Mouse (Mus musculus): ENCODE measurements around the gene Slc16a5. TPM values are rescaled to one million over a fixed set of nuclear protein-coding genes. Genes with fewer than 3 reads are reported as not detected.
A peak's percentile ranks its signal among the peaks of the same experiment; 100 is the strongest.

Gene Slc16a5
- polyA plus RNA-seq, 1 experiment from 2014 or later: not detected

DNA sequence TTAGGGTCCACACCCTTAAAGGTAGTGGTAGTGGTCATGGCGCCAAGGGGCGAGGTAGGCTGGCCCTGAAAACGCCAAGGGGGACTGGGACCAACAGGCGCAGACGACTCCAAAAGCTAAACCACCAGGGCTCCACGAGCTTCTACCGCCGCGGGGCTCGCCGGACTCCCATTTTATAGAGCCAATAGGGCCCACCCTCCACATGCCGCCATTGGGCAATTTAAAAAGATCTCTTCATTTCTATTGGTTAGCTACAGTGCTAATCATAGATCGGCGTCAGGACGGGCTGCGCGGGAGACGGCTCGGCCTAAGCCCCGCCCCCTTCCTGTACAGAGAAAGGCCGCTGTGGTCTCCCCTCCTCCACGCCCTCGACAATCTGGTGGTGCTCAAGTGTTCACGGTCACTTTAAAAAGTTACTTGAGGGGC lies 52.0 kb downstream of the Slc16a5 start, which contains the start of gene Jpt1:
Jpt1 (minus strand) TSS at position 150 of the 426 bp plus-strand sequence.
- ATAC-seq (ENCODE audit: low FRiP score): peak; percentile 98
- H3K4me2 ChIP-seq (replicated peaks): peak within 1 kb of the TSS; percentile 81
- DNase-seq (ENCODE audit: low spot score): peak; percentile 99
- no peaks in the 10 kb centered on the region for H3K9me3 ChIP-seq (ENCODE audit: control insufficient read depth, low read length)
- H3K27me3 ChIP-seq (ENCODE audit: control insufficient read depth, insufficient read depth, low read length): no peaks in the 10 kb centered on the region
- H3K9ac ChIP-seq: peak within 1 kb of the TSS; percentile 100
- H3K4me1 ChIP-seq (replicated peaks; ENCODE audit: control insufficient read depth, insufficient read depth, low read length): peaks cover 24% of the 10 kb centered on the region
- H3K36me3 ChIP-seq (replicated peaks; ENCODE audit: control insufficient read depth, insufficient read depth): no peaks in the 10 kb centered on the region
- peak within 1 kb of the TSS; percentile 93 for H3K27ac ChIP-seq
- peak within 1 kb of the TSS; percentile 100 for H3K4me3 ChIP-seq (replicated peaks; ENCODE audit: low read length)
- WGBS: under 1% methylated on average over 24 of the region's 24 CpGs

DNA sequence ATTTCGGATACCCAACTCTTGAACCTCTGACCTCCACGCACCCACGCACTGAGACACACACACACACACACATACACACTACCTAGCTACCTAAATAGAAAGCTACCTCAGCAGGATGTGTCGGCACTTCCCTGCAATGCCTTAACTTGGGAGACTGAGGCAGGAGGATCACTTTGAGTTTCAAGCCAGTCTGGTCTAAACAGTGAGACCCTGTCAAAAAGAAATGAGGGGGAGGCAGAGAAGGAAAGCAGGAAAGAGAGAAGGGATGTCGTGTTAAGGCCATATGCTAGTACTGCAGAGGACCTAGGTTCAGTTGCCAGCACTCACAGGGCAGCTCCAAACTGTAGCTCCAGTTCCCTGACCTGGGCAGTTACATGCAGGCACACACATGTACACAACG lies 52.7 kb downstream of the Slc16a5 start:
- ATAC-seq (ENCODE audit: low FRiP score) (no peak), DNase-seq (ENCODE audit: low spot score) (no peak)
- H3K36me3 ChIP-seq (replicated peaks; ENCODE audit: control insufficient read depth, insufficient read depth): 0 out of 2 replicates have a peak, but pooled peaks cover 4% of the 10 kb centered on the region
- no peak overlapping the region for H3K9ac ChIP-seq
- no peak overlapping the region for H3K4me2 ChIP-seq (replicated peaks)
- 78% methylated on average over 6 of the region's 6 CpGs for WGBS
- H3K4me3 ChIP-seq (replicated peaks; ENCODE audit: low read length): no peak overlapping the region
- H3K27me3 ChIP-seq (ENCODE audit: control insufficient read depth, insufficient read depth, low read length): no peaks in the 10 kb centered on the region
- peaks cover 20% of the 10 kb centered on the region for H3K4me1 ChIP-seq (replicated peaks; ENCODE audit: control insufficient read depth, insufficient read depth, low read length)
- no peak overlapping the region for H3K27ac ChIP-seq
- H3K9me3 ChIP-seq (ENCODE audit: control insufficient read depth, low read length): no peaks in the 10 kb centered on the region

DNA sequence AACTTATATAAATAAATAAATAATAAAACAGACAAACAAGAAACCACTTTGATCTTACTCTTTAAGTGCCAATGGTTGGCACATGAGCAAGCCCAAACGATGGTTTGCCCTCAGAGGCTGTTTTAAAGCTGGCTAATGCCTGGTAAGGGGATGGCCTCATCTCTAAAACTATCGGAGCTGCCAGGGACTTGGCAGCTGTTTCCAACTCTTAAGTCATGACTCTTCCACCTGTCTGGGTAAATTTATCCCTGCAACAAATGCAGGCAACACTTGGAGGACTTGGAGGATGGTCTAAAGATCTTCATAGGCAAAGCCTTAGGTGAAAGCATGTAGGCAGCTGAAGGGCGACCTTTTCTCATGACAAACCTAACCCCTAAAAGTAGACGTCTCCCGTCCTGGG lies 54.7 kb downstream of the Slc16a5 start:
- Histone ChIP-seq H3K4me2 (replicated peaks) (no peak overlapping the region), H3K4me1 (replicated peaks; ENCODE audit: control insufficient read depth, insufficient read depth, low read length) (peaks cover under 1% of the 10 kb centered on the region; the same call in 1 of the 2 replicates), H3K4me3 (replicated peaks; ENCODE audit: low read length) (no peak overlapping the region), H3K27ac (no peak overlapping the region), H3K27me3 (ENCODE audit: control insufficient read depth, insufficient read depth, low read length) (no peaks in the 10 kb centered on the region), H3K9me3 (ENCODE audit: control insufficient read depth, low read length) (no peaks in the 10 kb centered on the region), H3K36me3 (replicated peaks; ENCODE audit: control insufficient read depth, insufficient read depth) (0 out of 2 replicates have a peak, but pooled peaks cover 10% of the 10 kb centered on the region), H3K9ac (no peak overlapping the region)
- 90% methylated on average over 5 of the region's 5 CpGs for WGBS
- DNase-seq (ENCODE audit: low spot score) (no peak), ATAC-seq (ENCODE audit: low FRiP score) (no peak)

DNA sequence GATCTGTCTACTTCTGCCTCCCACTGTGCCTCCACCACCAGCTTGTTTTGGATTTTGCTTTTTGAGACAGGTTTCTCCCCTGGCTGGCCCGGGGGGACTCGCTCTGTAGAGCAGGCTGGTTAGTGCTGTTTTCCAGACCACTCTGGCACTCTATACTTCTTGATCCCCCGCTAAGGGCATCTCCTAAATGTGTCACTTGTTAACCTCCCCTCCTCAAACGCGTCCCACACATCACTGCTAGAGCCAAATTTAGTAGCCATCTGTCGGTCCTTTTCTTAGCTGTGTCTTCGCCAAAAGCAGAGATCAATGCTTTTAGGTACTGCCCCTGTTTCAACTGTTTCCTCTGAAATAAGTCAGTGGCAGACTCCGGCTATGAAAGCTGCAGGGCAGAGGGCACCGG lies 56.4 kb downstream of the Slc16a5 start:
- DNase-seq (ENCODE audit: low spot score) (no peak), ATAC-seq (ENCODE audit: low FRiP score) (no peak)
- H3K9ac ChIP-seq: no peak overlapping the region
- H3K4me3 ChIP-seq (replicated peaks; ENCODE audit: low read length): no peak overlapping the region
- WGBS: 82% methylated on average over 9 of the region's 9 CpGs
- H3K27me3 ChIP-seq (ENCODE audit: control insufficient read depth, insufficient read depth, low read length): no peaks in the 10 kb centered on the region
- H3K9me3 ChIP-seq (ENCODE audit: control insufficient read depth, low read length): no peaks in the 10 kb centered on the region
- H3K4me1 ChIP-seq (replicated peaks; ENCODE audit: control insufficient read depth, insufficient read depth, low read length): no peaks in the 10 kb centered on the region
- no peak overlapping the region for H3K27ac ChIP-seq
- no peak overlapping the region for H3K4me2 ChIP-seq (replicated peaks)
- H3K36me3 ChIP-seq (replicated peaks; ENCODE audit: control insufficient read depth, insufficient read depth): peaks cover 21% of the 10 kb centered on the region

DNA sequence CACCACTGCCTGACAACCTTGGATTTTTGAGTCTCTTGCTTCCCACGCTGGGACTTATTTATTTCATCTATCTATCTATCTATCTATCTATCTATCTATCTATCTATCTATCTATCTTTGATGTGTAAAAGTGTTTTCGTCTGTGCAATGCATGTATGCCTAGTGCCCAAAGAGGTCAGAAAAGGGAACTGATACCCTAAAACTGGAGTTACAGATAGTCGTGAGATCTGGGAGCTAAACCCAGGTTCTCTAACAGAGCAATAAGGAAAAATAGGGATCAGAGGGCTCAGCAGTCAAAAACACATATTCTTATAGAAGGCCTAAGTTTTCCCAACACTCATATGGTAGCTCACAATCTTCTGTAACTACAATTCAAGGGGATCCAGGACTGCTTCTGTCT lies 57.3 kb downstream of the Slc16a5 start:
- H3K4me3 ChIP-seq (replicated peaks; ENCODE audit: low read length): no peak overlapping the region
- H3K27ac ChIP-seq: no peak overlapping the region
- no peak overlapping the region for H3K9ac ChIP-seq
- H3K4me1 ChIP-seq (replicated peaks; ENCODE audit: control insufficient read depth, insufficient read depth, low read length): no peaks in the 10 kb centered on the region
- H3K9me3 ChIP-seq (ENCODE audit: control insufficient read depth, low read length): no peaks in the 10 kb centered on the region
- peaks cover 30% of the 10 kb centered on the region for H3K36me3 ChIP-seq (replicated peaks; ENCODE audit: control insufficient read depth, insufficient read depth)
- no peaks in the 10 kb centered on the region for H3K27me3 ChIP-seq (ENCODE audit: control insufficient read depth, insufficient read depth, low read length)
- no peak for ATAC-seq (ENCODE audit: low FRiP score)
- no peak for DNase-seq (ENCODE audit: low spot score)
- no peak overlapping the region for H3K4me2 ChIP-seq (replicated peaks)
- 89% methylated on average over 3 of the region's 3 CpGs for WGBS

DNA sequence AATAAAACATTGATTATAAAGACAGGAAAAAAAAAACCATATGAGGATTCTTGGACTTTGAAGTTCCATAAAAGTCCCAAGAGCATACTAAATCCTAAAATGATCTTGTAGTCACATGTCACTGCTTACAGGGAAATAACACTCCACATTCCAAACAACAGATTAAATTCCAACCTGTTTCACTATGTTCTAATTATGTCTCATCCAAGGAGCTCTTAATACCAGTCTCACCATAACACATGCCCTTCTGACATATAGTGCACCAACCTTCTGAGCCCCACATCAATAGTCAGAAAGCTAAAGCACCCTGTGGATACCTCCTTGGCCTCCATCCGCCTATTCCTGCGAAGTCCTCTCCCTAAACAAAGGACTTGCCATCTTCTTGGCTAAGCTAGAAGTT lies 57.9 kb downstream of the Slc16a5 start:
- H3K4me1 ChIP-seq (replicated peaks; ENCODE audit: control insufficient read depth, insufficient read depth, low read length): no peaks in the 10 kb centered on the region
- H3K4me2 ChIP-seq (replicated peaks): no peak overlapping the region
- no peaks in the 10 kb centered on the region for H3K27me3 ChIP-seq (ENCODE audit: control insufficient read depth, insufficient read depth, low read length)
- H3K4me3 ChIP-seq (replicated peaks; ENCODE audit: low read length): no peak overlapping the region
- WGBS: 48% methylated on average over 2 of the region's 2 CpGs
- no peak for ATAC-seq (ENCODE audit: low FRiP score)
- no peak overlapping the region for H3K9ac ChIP-seq
- no peak overlapping the region for H3K27ac ChIP-seq
- H3K9me3 ChIP-seq (ENCODE audit: control insufficient read depth, low read length): no peaks in the 10 kb centered on the region
- no peak for DNase-seq (ENCODE audit: low spot score)
- H3K36me3 ChIP-seq (replicated peaks; ENCODE audit: control insufficient read depth, insufficient read depth): peaks cover 37% of the 10 kb centered on the region

DNA sequence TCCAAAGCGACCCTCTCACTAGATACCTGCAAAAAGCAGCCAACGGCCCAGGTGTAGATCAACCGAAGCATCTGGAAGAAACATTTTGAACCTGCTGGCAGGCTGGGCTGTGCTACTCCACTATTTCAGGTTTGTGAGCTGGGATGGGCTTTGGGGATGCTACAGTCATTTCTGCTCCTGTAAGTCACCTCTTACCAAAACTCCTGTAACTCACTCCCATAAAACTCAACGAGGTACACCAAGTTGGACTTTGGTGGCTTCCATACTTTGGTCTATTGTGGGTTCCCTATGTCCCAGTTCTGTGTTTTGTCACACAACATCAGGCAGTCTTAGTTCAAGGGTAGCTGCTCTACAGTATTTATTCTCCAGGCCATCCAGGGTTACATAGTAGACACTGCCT lies 58.8 kb downstream of the Slc16a5 start:
- WGBS: 92% methylated on average over 4 of the region's 4 CpGs
- no peak overlapping the region for H3K27ac ChIP-seq
- DNase-seq (ENCODE audit: low spot score) (no peak), ATAC-seq (ENCODE audit: low FRiP score) (no peak)
- no peaks in the 10 kb centered on the region for H3K9me3 ChIP-seq (ENCODE audit: control insufficient read depth, low read length)
- peaks cover 45% of the 10 kb centered on the region for H3K36me3 ChIP-seq (replicated peaks; ENCODE audit: control insufficient read depth, insufficient read depth)
- no peak overlapping the region for H3K9ac ChIP-seq
- H3K4me3 ChIP-seq (replicated peaks; ENCODE audit: low read length): no peak overlapping the region
- H3K4me2 ChIP-seq (replicated peaks): no peak overlapping the region
- H3K27me3 ChIP-seq (ENCODE audit: control insufficient read depth, insufficient read depth, low read length): no peaks in the 10 kb centered on the region
- no peaks in the 10 kb centered on the region for H3K4me1 ChIP-seq (replicated peaks; ENCODE audit: control insufficient read depth, insufficient read depth, low read length)

DNA sequence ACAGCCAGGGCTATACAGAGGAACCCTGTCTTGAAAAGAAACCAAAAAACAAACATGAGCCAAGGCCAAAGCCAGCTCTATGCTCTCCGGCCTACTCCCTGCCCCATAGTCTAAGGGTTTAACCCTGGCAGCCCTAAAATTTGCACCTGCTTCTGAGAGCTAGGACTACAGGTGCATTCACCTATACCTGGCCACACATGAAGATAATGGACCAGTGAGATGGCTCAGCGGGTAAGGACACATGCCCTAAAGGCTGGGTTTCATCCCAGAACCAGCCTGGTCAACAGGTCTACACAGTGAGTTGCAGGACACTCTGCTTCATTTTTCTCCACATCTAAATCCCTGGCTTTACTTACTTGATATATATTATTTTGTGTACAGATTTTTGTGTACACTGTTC lies 60.0 kb downstream of the Slc16a5 start:
- 87% methylated on average over 2 of the region's 2 CpGs for WGBS
- Histone ChIP-seq H3K4me3 (replicated peaks; ENCODE audit: low read length) (no peak overlapping the region), H3K27ac (no peak overlapping the region), H3K27me3 (ENCODE audit: control insufficient read depth, insufficient read depth, low read length) (no peaks in the 10 kb centered on the region), H3K9ac (no peak overlapping the region), H3K4me1 (replicated peaks; ENCODE audit: control insufficient read depth, insufficient read depth, low read length) (no peaks in the 10 kb centered on the region), H3K36me3 (replicated peaks; ENCODE audit: control insufficient read depth, insufficient read depth) (peaks cover 57% of the 10 kb centered on the region), H3K9me3 (ENCODE audit: control insufficient read depth, low read length) (no peaks in the 10 kb centered on the region), H3K4me2 (replicated peaks) (no peak overlapping the region)
- no peak for ATAC-seq (ENCODE audit: low FRiP score)
- DNase-seq (ENCODE audit: low spot score): no peak

DNA sequence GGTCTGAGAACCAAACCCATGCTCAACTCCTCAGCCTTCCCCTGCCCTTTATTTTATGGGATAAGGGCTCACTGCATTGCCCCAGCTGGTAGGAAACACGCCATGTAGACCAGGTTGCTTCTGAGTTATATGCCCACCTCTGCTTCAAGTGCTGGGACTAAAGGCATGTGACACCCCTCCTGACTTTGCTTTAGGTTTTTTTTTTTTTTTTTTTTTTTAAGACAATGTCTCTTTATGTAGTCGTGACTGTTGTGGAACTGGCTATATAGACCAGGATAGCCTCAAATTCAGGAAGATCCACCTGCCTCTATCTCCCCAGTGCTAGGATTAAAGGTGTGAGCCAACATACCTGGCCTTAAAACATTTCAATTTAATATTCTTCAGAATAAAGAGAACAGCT lies 60.4 kb downstream of the Slc16a5 start:
- H3K27me3 ChIP-seq (ENCODE audit: control insufficient read depth, insufficient read depth, low read length): no peaks in the 10 kb centered on the region
- H3K27ac ChIP-seq: no peak overlapping the region
- H3K4me2 ChIP-seq (replicated peaks): no peak overlapping the region
- no peak for DNase-seq (ENCODE audit: low spot score)
- no peak overlapping the region for H3K4me3 ChIP-seq (replicated peaks; ENCODE audit: low read length)
- ATAC-seq (ENCODE audit: low FRiP score): no peak
- no peaks in the 10 kb centered on the region for H3K4me1 ChIP-seq (replicated peaks; ENCODE audit: control insufficient read depth, insufficient read depth, low read length)
- 81% methylated on average over 2 of the region's 2 CpGs for WGBS
- no peaks in the 10 kb centered on the region for H3K9me3 ChIP-seq (ENCODE audit: control insufficient read depth, low read length)
- H3K9ac ChIP-seq: no peak overlapping the region
- peaks cover 62% of the 10 kb centered on the region for H3K36me3 ChIP-seq (replicated peaks; ENCODE audit: control insufficient read depth, insufficient read depth)
